Mouse (Mus musculus): ENCODE measurements around the gene Myh3.

DNA sequence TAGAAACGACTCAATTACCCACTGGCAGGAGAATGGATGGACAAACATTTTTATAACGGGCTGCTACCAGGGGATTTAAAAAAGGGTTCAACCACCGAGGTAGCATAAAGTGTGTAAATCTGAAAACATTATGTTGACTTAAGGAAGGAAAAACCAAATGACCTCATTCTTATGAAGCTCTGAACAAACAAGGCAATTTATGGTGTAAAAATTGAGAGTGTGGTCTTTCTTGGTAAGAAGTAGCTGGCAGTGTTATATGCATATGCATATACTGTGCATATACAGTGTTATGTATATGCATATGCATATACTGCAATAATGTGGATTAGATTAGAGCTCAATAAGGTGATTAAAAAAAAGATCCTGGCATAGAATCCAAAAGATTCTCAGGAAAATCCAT lies 73.1 kb downstream of the Myh3 start:
- TF ChIP-seq POLR2A (IDR thresholded peaks at IDR 0.05; ENCODE audit: extremely low read depth, insufficient read depth, low read length): no peak
- TF ChIP-seq CTCF (IDR thresholded peaks at IDR 0.05; ENCODE audit: extremely low read depth, insufficient read depth, low read length): no peak
